Mouse (Mus musculus) liver, embryonic 14 days (tissue): ENCODE data around the gene Lfng. TPM values are rescaled to one million over a fixed set of nuclear protein-coding genes. Genes with fewer than 3 reads are reported as not detected.

Experiments used
- polyA plus RNA-seq: library from polyadenylated mRNA; depleted of rRNA; stranded (reverse); fragments of >200 nt; gene quantifications from 2 replicates; pipeline ENCODE4 v1.2.3, GENCODE M21; 2012; rRNA removed

The Lfng gene
- polyA plus RNA-seq: 9.3 and 12.0 TPM in 2 replicates

GRCm38 (mm10) chr5:140607001-140607835 lies at the start of gene Lfng:
Gene Lfng, plus strand, starts transcription at chr5:140607320.

GRCm38 (mm10) chr5:140564896-140565295 lies 42.2 kb upstream of the Lfng start, which contains the start of gene Grifin:
Gene Grifin, minus strand, starts transcription at chr5:140565071.

DNA sequence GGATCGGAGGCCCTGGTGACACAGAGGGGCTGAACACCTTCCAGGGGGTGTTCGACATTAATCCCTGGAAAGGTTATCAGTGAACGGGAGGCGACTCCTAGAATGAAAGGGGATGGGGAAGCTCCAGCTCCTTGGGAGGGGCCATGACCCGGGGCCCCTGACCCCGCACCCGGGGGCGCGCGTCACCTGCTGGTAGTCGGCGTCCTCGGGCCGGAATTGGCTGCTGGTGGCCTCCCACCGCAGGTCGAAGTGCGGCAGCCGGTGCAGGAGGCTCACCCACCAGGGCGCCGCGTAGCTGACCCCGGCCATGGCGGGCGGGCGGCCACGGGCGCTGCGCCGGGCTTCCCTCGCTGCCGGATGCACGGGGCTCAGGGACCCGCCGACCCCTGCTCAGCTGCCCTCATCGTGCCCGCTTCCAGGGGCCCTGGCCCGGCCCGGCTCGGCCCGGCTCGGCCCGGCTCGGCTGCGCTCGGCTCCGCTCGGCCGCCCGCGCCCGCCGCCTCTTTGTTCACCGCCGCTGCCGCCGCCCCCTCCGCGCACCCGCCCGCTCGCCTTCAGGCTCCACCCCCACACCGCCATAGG lies 41.5 kb downstream of the Lfng start, which contains the start of gene Ttyh3:
Gene Ttyh3, minus strand, starts transcription at position 513 of the 582 bp plus-strand sequence.

Other genes with a start within 250 kb of the Lfng start
- gene Snx8, start 218.1 kb upstream of the Lfng start, polyA plus RNA-seq: 6.1 and 6.9 TPM in 2 replicates
- gene Eif3b, start 188.0 kb upstream of the Lfng start, polyA plus RNA-seq: 88.6 and 93.9 TPM in 2 replicates
- gene Gm4869, start 161.7 kb upstream of the Lfng start, polyA plus RNA-seq: 0.01 TPM in 1 of 2 replicates, not detected in the other
- gene Chst12, start 101.8 kb upstream of the Lfng start, polyA plus RNA-seq: 3.4 and 4.5 TPM in 2 replicates
- 2.4 and 3.0 TPM in 2 replicates for gene Grifin, start 42.2 kb upstream of the Lfng start, polyA plus RNA-seq
- 6.4 and 8.1 TPM in 2 replicates for gene Ttyh3, start 41.7 kb downstream of the Lfng start, polyA plus RNA-seq
- gene Iqce, start 95.1 kb downstream of the Lfng start, polyA plus RNA-seq: 4.1 and 4.2 TPM in 2 replicates
- 4.5 and 4.8 TPM in 2 replicates for gene Brat1, start 97.7 kb downstream of the Lfng start, polyA plus RNA-seq
- 0.61 and 0.81 TPM in 2 replicates for gene Amz1, start 116.8 kb downstream of the Lfng start, polyA plus RNA-seq
- gene Gna12, start 223.1 kb downstream of the Lfng start, polyA plus RNA-seq: 12.3 and 13.3 TPM in 2 replicates